ENCODE assay signal across 23 mouse cellular contexts in the genomic region with DNA sequence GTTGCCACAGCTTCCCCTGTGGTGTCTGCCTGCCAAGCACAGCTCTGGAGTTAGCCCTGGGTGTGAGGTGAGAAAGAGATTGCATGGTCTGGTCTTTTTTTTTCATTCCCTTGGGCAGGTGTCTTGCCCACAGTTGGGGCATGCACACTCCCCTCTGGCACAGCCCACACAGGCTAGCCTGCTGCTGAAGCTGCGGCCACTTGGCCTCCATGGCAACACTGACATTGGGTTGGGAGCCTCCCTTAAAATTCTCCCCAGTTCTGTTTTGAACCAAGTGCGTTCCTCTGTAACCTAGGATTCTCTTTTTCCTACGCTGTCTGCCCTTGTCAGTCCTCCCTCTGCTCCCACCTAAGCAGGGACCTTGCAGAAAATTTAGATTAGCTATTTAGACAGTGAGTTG.
DNase-seq lines count a peak whose midpoint lies in the region; ATAC-seq and TF ChIP-seq lines count a peak whose summit lies in the region.
"Had no signal": no experiment of that assay in that cellular context is flagged by ENCODE, and none has a peak within 500 bp of the region (broad histone marks: within the 10 kb centered on the region; RNA-seq: fewer than 3 reads in every experiment).

No protein-coding gene starts in this region.

- ATAC-seq in forebrain, embryonic 11.5 days (replicated peaks; ENCODE audit: low FRiP score), result peak; percentile 63; the same call in 1 of the 2 replicates
- ATAC-seq in lung, embryonic 14.5 days (ENCODE audit: insufficient read depth), result no peak
- 0 out of 2 replicates have a peak, but pooled peaks have one; percentile 37 for ATAC-seq in forebrain, embryonic 15.5 days (replicated peaks)
- ATAC-seq in midbrain, embryonic 13.5 days, result peak; percentile 65; the same call in 1 of the 2 replicates

- TF ChIP-seq CTCF in lung, embryonic 14.5 days (IDR thresholded peaks at IDR 0.05; ENCODE audit: low read depth), result no peak

- no peaks in the 10 kb centered on the region for H3K9me3 ChIP-seq in forebrain, embryonic 11.5 days (ENCODE audit: control insufficient read depth, low read length)
- no peaks in the 10 kb centered on the region for H3K9me3 ChIP-seq in forebrain, embryonic 10.5 days
- H3K9me3 ChIP-seq in lung, embryonic 14.5 days (ENCODE audit: low read depth, low read length), result no peaks in the 10 kb centered on the region
- no peaks in the 10 kb centered on the region for H3K9me3 ChIP-seq in forebrain, embryonic 15.5 days
- no peaks in the 10 kb centered on the region for H3K9me3 ChIP-seq in midbrain, embryonic 13.5 days
- H3K9me3 ChIP-seq: heart, embryonic 13.5 days; liver, embryonic 13.5 days; megakaryocyte, embryonic 14.5 days had no signal

- no peak overlapping the region for H3K4me3 ChIP-seq in forebrain, embryonic 11.5 days (ENCODE audit: low read depth, low read length)
- H3K4me3 ChIP-seq in forebrain, embryonic 10.5 days, result no peak overlapping the region
- H3K4me3 ChIP-seq in lung, embryonic 14.5 days (ENCODE audit: low read depth, low read length), result no peak overlapping the region
- H3K4me3 ChIP-seq in forebrain, embryonic 15.5 days, result no peak overlapping the region
- no peak overlapping the region for H3K4me3 ChIP-seq in midbrain, embryonic 13.5 days (replicated peaks)
- H3K4me3 ChIP-seq: heart, embryonic 13.5 days; left cerebral cortex, adult 2 months; liver, embryonic 13.5 days; megakaryocyte, embryonic 14.5 days; myocyte had no signal

- H3K27me3 ChIP-seq in forebrain, embryonic 11.5 days (ENCODE audit: control insufficient read depth, insufficient read depth, low read length), result no peaks in the 10 kb centered on the region
- H3K27me3 ChIP-seq in forebrain, embryonic 10.5 days (ENCODE audit: poor library complexity, severe bottlenecking), result no peaks in the 10 kb centered on the region
- H3K27me3 ChIP-seq in lung, embryonic 14.5 days (ENCODE audit: insufficient read depth, low read length), result no peaks in the 10 kb centered on the region
- no peaks in the 10 kb centered on the region for H3K27me3 ChIP-seq in forebrain, embryonic 15.5 days
- H3K27me3 ChIP-seq in midbrain, embryonic 13.5 days, result no peaks in the 10 kb centered on the region
- H3K27me3 ChIP-seq: heart, embryonic 13.5 days; liver, embryonic 13.5 days; megakaryocyte, embryonic 14.5 days had no signal

- 25% methylated on average over 3 of the region's 3 CpGs for WGBS in forebrain, embryonic 11.5 days
- WGBS in forebrain, embryonic 10.5 days, result 35% methylated on average over 3 of the region's 3 CpGs
- 65% methylated on average over 3 of the region's 3 CpGs for WGBS in lung, embryonic 14.5 days
- 16% methylated on average over 3 of the region's 3 CpGs for WGBS in forebrain, embryonic 15.5 days
- 27% methylated on average over 3 of the region's 3 CpGs for WGBS in midbrain, embryonic 13.5 days

- H3K36me3 ChIP-seq in forebrain, embryonic 11.5 days (ENCODE audit: control insufficient read depth, insufficient read depth, low read length), result no peaks in the 10 kb centered on the region
- H3K36me3 ChIP-seq in forebrain, embryonic 10.5 days (replicated peaks), result peaks cover 12% of the 10 kb centered on the region
- peaks cover 11% of the 10 kb centered on the region; the same call in 1 of the 2 replicates for H3K36me3 ChIP-seq in lung, embryonic 14.5 days (ENCODE audit: insufficient read depth)
- peaks cover 9% of the 10 kb centered on the region for H3K36me3 ChIP-seq in forebrain, embryonic 15.5 days
- H3K36me3 ChIP-seq in midbrain, embryonic 13.5 days, result peaks cover 35% of the 10 kb centered on the region
- H3K36me3 ChIP-seq: liver, embryonic 13.5 days had no signal

- no peak overlapping the region for H3K4me2 ChIP-seq in forebrain, embryonic 11.5 days (ENCODE audit: low read depth, low read length, severe bottlenecking)
- H3K4me2 ChIP-seq in lung, embryonic 14.5 days, result no peak overlapping the region
- H3K4me2 ChIP-seq in forebrain, embryonic 15.5 days (replicated peaks), result no peak overlapping the region
- no peak overlapping the region for H3K4me2 ChIP-seq in midbrain, embryonic 13.5 days (replicated peaks)
- H3K4me2 ChIP-seq: heart, embryonic 13.5 days; liver, embryonic 13.5 days had no signal

- DNase-seq in forebrain, embryonic 11.5 days (ENCODE audit: low spot score), result no peak
- no peak for DNase-seq in forebrain, embryonic 10.5 days (ENCODE audit: extremely low spot score, low spot score)
- no peak for DNase-seq in lung, embryonic 14.5 days
- DNase-seq in lung, adult 18-20 months, result no peak
- no peak for DNase-seq in ovary, postnatal 36 days (ENCODE audit: low spot score)
- no peak for DNase-seq in urinary bladder, postnatal 4 days (ENCODE audit: low spot score in 2 of 2)
- DNase-seq: cerebellum, adult 9-11 months; gastrocnemius, postnatal 10 days; heart, adult 11 months; kidney, adult 9 months; kidney, postnatal 4 days; layer of hippocampus, adult 9-11 months; left cerebral cortex, postnatal 4 days; liver, embryonic 13.5 days; lung, postnatal 14 days; right cerebral cortex, postnatal 4 days; thymus, adult 2 months had no signal

- peaks cover 9% of the 10 kb centered on the region; the same call in 1 of the 2 replicates for H3K4me1 ChIP-seq in forebrain, embryonic 11.5 days (replicated peaks; ENCODE audit: control insufficient read depth, insufficient read depth, low read length)
- H3K4me1 ChIP-seq in forebrain, embryonic 10.5 days, result peaks cover 21% of the 10 kb centered on the region
- H3K4me1 ChIP-seq in lung, embryonic 14.5 days (ENCODE audit: insufficient read depth), result peaks cover 9% of the 10 kb centered on the region; the same call in 1 of the 2 replicates
- peaks cover 10% of the 10 kb centered on the region; the same call in 1 of the 2 replicates for H3K4me1 ChIP-seq in forebrain, embryonic 15.5 days
- H3K4me1 ChIP-seq in midbrain, embryonic 13.5 days (replicated peaks), result peaks cover 23% of the 10 kb centered on the region
- H3K4me1 ChIP-seq: liver, embryonic 13.5 days had no signal

- H3K27ac ChIP-seq in forebrain, embryonic 11.5 days (ENCODE audit: low read depth, low read length), result no peak overlapping the region
- H3K27ac ChIP-seq in forebrain, embryonic 10.5 days, result no peak overlapping the region
- H3K27ac ChIP-seq in lung, embryonic 14.5 days (ENCODE audit: low read depth), result peak overlapping the region; percentile 69; the same call in 1 of the 2 replicates
- H3K27ac ChIP-seq in forebrain, embryonic 15.5 days (replicated peaks), result no peak overlapping the region
- 0 out of 2 replicates have a peak overlapping the region, but pooled peaks have one; percentile 30 for H3K27ac ChIP-seq in midbrain, embryonic 13.5 days
- H3K27ac ChIP-seq: heart, embryonic 13.5 days; left cerebral cortex, adult 2 months; liver, embryonic 13.5 days had no signal

- no peak overlapping the region for H3K9ac ChIP-seq in forebrain, embryonic 11.5 days (ENCODE audit: low read length)
- H3K9ac ChIP-seq in lung, embryonic 14.5 days, result no peak overlapping the region
- no peak overlapping the region for H3K9ac ChIP-seq in forebrain, embryonic 15.5 days (replicated peaks)
- no peak overlapping the region for H3K9ac ChIP-seq in midbrain, embryonic 13.5 days (replicated peaks)
- H3K9ac ChIP-seq: heart, embryonic 13.5 days; liver, embryonic 13.5 days had no signal

Comparison
In these comparisons a context has a peak if more than half of its experiments do, and no peak if none do; other contexts are left out.
1. H3K27ac ChIP-seq: peak in lung, embryonic 14.5 days (single experiment) and midbrain, embryonic 13.5 days (single experiment); none in forebrain, embryonic 11.5 days (single experiment), forebrain, embryonic 10.5 days (single experiment) and forebrain, embryonic 15.5 days (single experiment).